Mouse (Mus musculus): ENCODE data around the gene Exosc8.

DNA sequence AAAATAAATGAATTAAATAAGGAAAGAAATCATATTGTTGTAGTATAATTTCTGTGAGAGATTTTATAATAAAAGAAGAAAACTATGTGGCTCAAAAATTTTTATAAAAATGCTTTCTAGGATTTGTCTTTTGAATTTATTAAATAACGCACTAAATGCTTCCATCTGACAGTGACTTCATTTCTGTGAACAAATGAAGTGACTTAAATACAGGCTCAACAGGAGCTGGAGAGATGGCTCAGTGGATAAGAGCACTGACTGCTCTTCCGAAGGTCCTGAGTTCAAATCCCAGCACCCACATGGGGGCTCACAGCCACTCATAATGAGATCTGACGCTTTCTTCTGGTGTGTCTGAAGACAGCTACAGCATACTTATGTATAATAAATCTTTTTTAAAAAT is 50.0 kb downstream of the Exosc8 start:
- no peak for TF ChIP-seq MAFK (IDR thresholded peaks at IDR 0.05; ENCODE audit: insufficient read depth, low read depth, low read length)
- no peak for TF ChIP-seq ZC3H11A (IDR thresholded peaks at IDR 0.05; ENCODE audit: borderline replicate concordance, low read depth, low read length)
- TF ChIP-seq ZNF384 (IDR thresholded peaks at IDR 0.05; ENCODE audit: low read depth, low read length) = no peak
- TF ChIP-seq HCFC1 (IDR thresholded peaks at IDR 0.05; ENCODE audit: borderline replicate concordance, insufficient read depth, low read length) = no peak
